Mouse (Mus musculus): ENCODE measurements around the gene Spdya.

- TF ChIP-seq EP300 (IDR thresholded peaks at IDR 0.05; ENCODE audit: low read depth in 1 of 2, low read length in 2 of 2): no peak
- no peak for TF ChIP-seq POLR2A (IDR thresholded peaks at IDR 0.05; ENCODE audit: control insufficient read depth in 1 of 2, insufficient read depth in 1 of 2, low read depth in 1 of 2, low read length in 2 of 2, poor library complexity in 1 of 2)
- no peak for TF ChIP-seq CTCF (IDR thresholded peaks at IDR 0.05 in 2 of 3, conservative IDR thresholded peaks at IDR 0.05 in 1 of 3; ENCODE audit: control insufficient read depth in 1 of 3, insufficient read depth in 1 of 3, low read depth in 2 of 3, low read length in 3 of 3, poor library complexity in 1 of 3, severe bottlenecking in 1 of 3)
- no peak for TF ChIP-seq KAT2A (conservative IDR thresholded peaks at IDR 0.05; ENCODE audit: low read depth, low read length)
- no peak for TF ChIP-seq USF1 (IDR thresholded peaks at IDR 0.05; ENCODE audit: low read depth, low read length)
- TF ChIP-seq TCF12 (IDR thresholded peaks at IDR 0.05; ENCODE audit: low read depth, low read length): no peak
- no peak for TF ChIP-seq TBP (IDR thresholded peaks at IDR 0.05; ENCODE audit: low read depth, low read length)
- TF ChIP-seq ETS1 (IDR thresholded peaks at IDR 0.05; ENCODE audit: low read depth, low read length): no peak
- no peak for TF ChIP-seq CHD2 (IDR thresholded peaks at IDR 0.05; ENCODE audit: low read length)
- no peak for TF ChIP-seq MYB (IDR thresholded peaks at IDR 0.05; ENCODE audit: low read depth, low read length)
- no peak for TF ChIP-seq RAD21 (IDR thresholded peaks at IDR 0.05; ENCODE audit: low read depth, low read length)
Observed at GRCm38 (mm10) chr17:71633350-71633749, 81.5 kb downstream of the Spdya start.
